In genomic region chr14:46017976-46018375, GRCm38 (mm10) we compare ENCODE assay signal across 17 mouse cellular contexts.
DNase-seq lines count a peak whose midpoint lies in the region; ATAC-seq and TF ChIP-seq lines count a peak whose summit lies in the region.
"Had no signal": no experiment of that assay in that cellular context is flagged by ENCODE, and none has a peak within 500 bp of the region (broad histone marks: within the 10 kb centered on the region; RNA-seq: fewer than 3 reads in every experiment).

No protein-coding gene starts in this region.

- peaks cover 23% of the 10 kb centered on the region for H3K4me1 ChIP-seq in liver, adult 2 months (ENCODE audit: control insufficient read depth, insufficient read depth, low read length)
- peaks cover 7% of the 10 kb centered on the region; the same call in 1 of the 2 replicates for H3K4me1 ChIP-seq in liver, embryonic 12.5 days
- H3K4me1 ChIP-seq in intestine, embryonic 15.5 days (replicated peaks), result peaks cover 23% of the 10 kb centered on the region; the same call in 1 of the 2 replicates
- peaks cover 15% of the 10 kb centered on the region; the same call in 1 of the 2 replicates for H3K4me1 ChIP-seq in kidney, embryonic 14.5 days (ENCODE audit: control insufficient read depth, insufficient read depth, low read length)
- H3K4me1 ChIP-seq in small intestine, adult 2 months (ENCODE audit: control insufficient read depth, insufficient read depth, insufficient read length, low read length), result peaks cover 23% of the 10 kb centered on the region
- H3K4me1 ChIP-seq: neural tube, embryonic 12.5 days had no signal

- H3K9ac ChIP-seq in liver, adult 2 months (ENCODE audit: low read depth, low read length), result no peak overlapping the region
- no peak overlapping the region for H3K9ac ChIP-seq in liver, embryonic 12.5 days
- no peak overlapping the region for H3K9ac ChIP-seq in intestine, embryonic 15.5 days
- no peak overlapping the region for H3K9ac ChIP-seq in kidney, embryonic 14.5 days (ENCODE audit: low read depth, low read length)
- H3K9ac ChIP-seq: midbrain, embryonic 13.5 days; neural tube, embryonic 12.5 days had no signal

- H3K79me2 ChIP-seq in liver, adult 2 months (ENCODE audit: control insufficient read depth, insufficient read depth, low read length), result no peaks in the 10 kb centered on the region

- no peak for ATAC-seq in liver, embryonic 12.5 days
- ATAC-seq in intestine, embryonic 15.5 days, result no peak
- peak; percentile 43 for ATAC-seq in kidney, embryonic 14.5 days (ENCODE audit: low FRiP score, low TSS enrichment)
- ATAC-seq: forebrain, embryonic 14.5 days; hindbrain, postnatal 0 days; midbrain, embryonic 13.5 days had no signal

- H3K27me3 ChIP-seq in liver, adult 2 months (ENCODE audit: control insufficient read depth, insufficient read depth, low read length), result no peaks in the 10 kb centered on the region
- H3K27me3 ChIP-seq in liver, embryonic 12.5 days (replicated peaks), result no peaks in the 10 kb centered on the region
- no peaks in the 10 kb centered on the region for H3K27me3 ChIP-seq in intestine, embryonic 15.5 days (replicated peaks)
- no peaks in the 10 kb centered on the region for H3K27me3 ChIP-seq in kidney, embryonic 14.5 days (ENCODE audit: control insufficient read depth, insufficient read depth, low read length)
- H3K27me3 ChIP-seq in small intestine, adult 2 months (ENCODE audit: control insufficient read depth, insufficient read depth, low read length), result no peaks in the 10 kb centered on the region
- H3K27me3 ChIP-seq: midbrain, embryonic 13.5 days; neural tube, embryonic 12.5 days had no signal

- H3K4me3 ChIP-seq in liver, adult 2 months (ENCODE audit: insufficient read depth, low read depth, low read length), result no peak overlapping the region
- no peak overlapping the region for H3K4me3 ChIP-seq in liver, embryonic 12.5 days
- no peak overlapping the region for H3K4me3 ChIP-seq in intestine, embryonic 15.5 days (replicated peaks)
- H3K4me3 ChIP-seq in kidney, embryonic 14.5 days (ENCODE audit: low read length), result no peak overlapping the region
- H3K4me3 ChIP-seq in small intestine, adult 2 months (ENCODE audit: low read depth, low read length), result no peak overlapping the region
- H3K4me3 ChIP-seq: hindbrain, embryonic 10.5 days; layer of hippocampus, adult 2 months; midbrain, embryonic 13.5 days; neural tube, embryonic 12.5 days had no signal

- no peaks in the 10 kb centered on the region for H3K36me3 ChIP-seq in liver, adult 2 months (ENCODE audit: control insufficient read depth, insufficient read depth, low read length)
- H3K36me3 ChIP-seq in liver, embryonic 12.5 days, result no peaks in the 10 kb centered on the region
- H3K36me3 ChIP-seq in intestine, embryonic 15.5 days, result no peaks in the 10 kb centered on the region
- no peaks in the 10 kb centered on the region for H3K36me3 ChIP-seq in kidney, embryonic 14.5 days (ENCODE audit: control insufficient read depth, insufficient read depth, low read length)
- no peaks in the 10 kb centered on the region for H3K36me3 ChIP-seq in small intestine, adult 2 months (ENCODE audit: control insufficient read depth, insufficient read depth, low read length)
- H3K36me3 ChIP-seq: hindbrain, embryonic 10.5 days; midbrain, embryonic 13.5 days; neural tube, embryonic 12.5 days had no signal

- no peaks in the 10 kb centered on the region for H3K9me3 ChIP-seq in liver, embryonic 12.5 days (replicated peaks)
- no peaks in the 10 kb centered on the region for H3K9me3 ChIP-seq in intestine, embryonic 15.5 days
- no peaks in the 10 kb centered on the region for H3K9me3 ChIP-seq in kidney, embryonic 14.5 days (ENCODE audit: control insufficient read depth, low read length)
- H3K9me3 ChIP-seq: hindbrain, embryonic 10.5 days; midbrain, embryonic 13.5 days; neural tube, embryonic 12.5 days had no signal

- no peak for TF ChIP-seq CTCF in liver, adult 2 months (IDR thresholded peaks at IDR 0.05; ENCODE audit: low read depth, low read length)
- no peak for TF ChIP-seq CTCF in small intestine, adult 2 months (IDR thresholded peaks at IDR 0.05; ENCODE audit: extremely low read depth, insufficient read length, insufficient replicate concordance, low read depth, low read length)

- WGBS in liver, adult 2 months, result 37% methylated on average over 6 of the region's 6 CpGs
- WGBS in liver, embryonic 12.5 days (ENCODE audit: insufficient replicate concordance), result 54% methylated on average over 6 of the region's 6 CpGs
- 74% methylated on average over 6 of the region's 6 CpGs for WGBS in intestine, embryonic 15.5 days
- WGBS in kidney, embryonic 14.5 days, result 51% methylated on average over 6 of the region's 6 CpGs
- WGBS in small intestine, adult 2 months, result 53% methylated on average over 6 of the region's 6 CpGs

- TF ChIP-seq POLR2A in liver, adult 2 months (IDR thresholded peaks at IDR 0.05; ENCODE audit: extremely low read depth, insufficient read depth, low read length), result no peak
- no peak for TF ChIP-seq POLR2A in small intestine, adult 2 months (IDR thresholded peaks at IDR 0.05; ENCODE audit: low read depth, low read length)

- H3K4me2 ChIP-seq in liver, embryonic 12.5 days, result no peak overlapping the region
- no peak overlapping the region for H3K4me2 ChIP-seq in intestine, embryonic 15.5 days (replicated peaks)
- no peak overlapping the region for H3K4me2 ChIP-seq in kidney, embryonic 14.5 days (replicated peaks; ENCODE audit: low read depth, low read length)
- H3K4me2 ChIP-seq: midbrain, embryonic 13.5 days; neural tube, embryonic 12.5 days had no signal

- H3K27ac ChIP-seq in liver, adult 2 months (replicated peaks; ENCODE audit: insufficient read depth, low read depth, low read length), result peak overlapping the region; percentile 88
- no peak overlapping the region for H3K27ac ChIP-seq in liver, embryonic 12.5 days
- peak overlapping the region; percentile 70 for H3K27ac ChIP-seq in intestine, embryonic 15.5 days
- no peak overlapping the region for H3K27ac ChIP-seq in kidney, embryonic 14.5 days (ENCODE audit: low read depth, low read length)
- peak overlapping the region; percentile 92 for H3K27ac ChIP-seq in small intestine, adult 2 months (ENCODE audit: insufficient read depth, low read depth, low read length)
- H3K27ac ChIP-seq: hindbrain, embryonic 10.5 days; hindbrain, postnatal 0 days; layer of hippocampus, adult 2 months; midbrain, embryonic 13.5 days; neural tube, embryonic 12.5 days had no signal

- DNase-seq in liver, adult 2 months (ENCODE audit: extremely low read depth, low read depth, low spot score), result peak; percentile 86
- DNase-seq in spleen, adult 12 weeks (ENCODE audit: low spot score), result no peak
- no peak for DNase-seq in embryo, embryonic 10 days (ENCODE audit: low spot score)
- DNase-seq: adrenal gland, postnatal 36 days; cerebellum, adult 11-12 months; cerebellum, postnatal 14 days; liver had no signal

Comparison
In these comparisons a context has a peak if more than half of its experiments do, and no peak if none do; other contexts are left out.
1. H3K27ac ChIP-seq: peak in liver, adult 2 months (single experiment), intestine, embryonic 15.5 days (single experiment) and small intestine, adult 2 months (single experiment); none in liver, embryonic 12.5 days (single experiment) and kidney, embryonic 14.5 days (single experiment).